Mouse (Mus musculus) G1E-ER4 (cell line): ENCODE measurements at regions not wholly inside any gene's neighbourhood (a gene's known extent, or its start where the extent isn't known, plus 50 kb on each side); places are given as distances from the start of the nearest gene placed in this dataset.

Experiments used
- GATA1 ChIP-seq: IDR thresholded peaks from one replicate; pipeline ENCODE4 v1.8.0; 2012; ENCODE audit warnings: low read length, inconsistent platforms

- TF ChIP-seq GATA1 = no peak
These were observed 228.4 kb upstream of the Cxcr4 start for GRCm38 (mm10) chr1:128820527-128820926.

- TF ChIP-seq GATA1 = no peak
These were observed 227.5 kb upstream of the Cxcr4 start for GRCm38 (mm10) chr1:128819611-128820010.

GRCm38 (mm10) chr1:128813379-128813778 lies 221.3 kb upstream of the Cxcr4 start:
- no peak for TF ChIP-seq GATA1

GRCm38 (mm10) chr1:128810860-128811259 lies 218.8 kb upstream of the Cxcr4 start:
- no peak for TF ChIP-seq GATA1

GRCm38 (mm10) chr1:128810094-128810493 lies 218.0 kb upstream of the Cxcr4 start:
- no peak for TF ChIP-seq GATA1

- no peak for TF ChIP-seq GATA1
These were observed 217.5 kb upstream of the Cxcr4 start for GRCm38 (mm10) chr1:128809601-128810000.

- TF ChIP-seq GATA1 = no peak
These were observed 216.5 kb upstream of the Cxcr4 start for GRCm38 (mm10) chr1:128808599-128808998.

- TF ChIP-seq GATA1 = no peak
These were observed 213.9 kb upstream of the Cxcr4 start for GRCm38 (mm10) chr1:128805687-128806653.

GRCm38 (mm10) chr1:128803433-128804060 lies 211.5 kb upstream of the Cxcr4 start:
- TF ChIP-seq GATA1 = no peak

GRCm38 (mm10) chr1:128803058-128803432 lies 211.0 kb upstream of the Cxcr4 start:
- TF ChIP-seq GATA1 = no peak

GRCm38 (mm10) chr1:128798721-128799120 lies 206.6 kb upstream of the Cxcr4 start:
- TF ChIP-seq GATA1 = no peak

- no peak for TF ChIP-seq GATA1
These were observed 203.6 kb upstream of the Cxcr4 start for GRCm38 (mm10) chr1:128795654-128796053.

GRCm38 (mm10) chr1:128790881-128791280 lies 198.8 kb upstream of the Cxcr4 start:
- no peak for TF ChIP-seq GATA1

GRCm38 (mm10) chr1:128789567-128790335 lies 197.7 kb upstream of the Cxcr4 start:
- TF ChIP-seq GATA1 = no peak

- no peak for TF ChIP-seq GATA1
These were observed 196.1 kb upstream of the Cxcr4 start for GRCm38 (mm10) chr1:128788227-128788626.
